Mouse (Mus musculus): Measurements from ENCODE around the gene Cyp2c23.

DNA sequence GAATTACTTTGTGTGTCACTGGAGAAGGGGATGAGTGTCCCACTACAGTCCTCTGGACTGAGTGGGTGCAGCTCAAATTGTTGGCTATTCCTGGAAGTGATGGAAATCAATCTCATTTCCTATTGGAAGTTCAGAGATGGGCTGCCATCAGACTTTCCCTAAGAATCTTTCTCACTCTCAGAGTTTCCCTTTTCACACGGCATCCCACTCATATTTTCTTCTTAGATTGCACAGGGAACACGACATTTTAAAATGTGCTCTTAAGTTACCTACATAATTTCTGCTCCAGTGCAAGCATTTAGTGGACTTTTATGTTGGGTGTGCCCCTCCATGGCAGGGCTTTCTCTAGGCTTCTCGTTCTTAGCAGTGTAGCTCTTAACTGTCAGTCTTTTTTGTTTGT lies 51.2 kb downstream of the Cyp2c23 start:
- TF ChIP-seq CTCF (IDR thresholded peaks at IDR 0.05; ENCODE audit: control insufficient read depth, insufficient read depth, low read length) (no peak), POLR2A (IDR thresholded peaks at IDR 0.05; ENCODE audit: borderline replicate concordance, control insufficient read depth, low read depth, low read length) (no peak)
